Mouse (Mus musculus): ENCODE data around the gene Zfp964.

DNA sequence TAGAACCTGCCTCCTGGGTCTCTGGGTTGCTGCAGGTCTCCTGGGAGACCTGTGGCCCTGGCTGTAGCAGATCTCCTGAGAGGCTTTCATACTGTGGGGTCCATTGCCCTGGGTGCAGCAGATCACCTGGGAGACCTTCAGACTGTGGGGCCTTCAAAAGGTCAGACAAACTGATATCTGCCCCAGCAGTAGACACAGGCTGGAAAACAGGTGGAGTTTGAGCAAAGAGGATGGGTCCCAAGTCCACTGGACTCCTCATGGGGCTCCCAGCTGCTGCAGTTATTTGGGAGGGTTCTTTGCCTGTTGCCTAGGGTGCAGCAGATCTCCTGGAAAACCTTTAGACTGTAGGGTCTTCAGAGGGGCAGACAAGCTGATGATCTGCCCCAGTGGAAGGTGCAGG is 7.0 kb downstream of the Zfp964 start:
- no peak for TF ChIP-seq POLR2A (IDR thresholded peaks at IDR 0.05; ENCODE audit: borderline replicate concordance, control insufficient read depth, low read depth, low read length)
- no peak for TF ChIP-seq CTCF (IDR thresholded peaks at IDR 0.05; ENCODE audit: control insufficient read depth, insufficient read depth, low read length)
